Mouse (Mus musculus) lung, postnatal 0 days (tissue): ENCODE data around the gene Ppm1l. TPM values are rescaled to one million over a fixed set of nuclear protein-coding genes. Genes with fewer than 3 reads are reported as not detected.
A peak's percentile ranks its signal among the peaks of the same experiment; 100 is the strongest.

Experiments
- ATAC-seq: fragments of 200-750 bp; cut with Nextera tagmentation; 2 replicates; pipeline ENCODE4 v1.8.0; 2017; ENCODE audit warnings: moderate library complexity
- DNase-seq: peaks from one replicate; pipeline ENCODE4 v3.0.0-alpha.2; 2016; ENCODE audit warnings: low spot score
- H3K27ac ChIP-seq: fragments of 300-500 bp; sonication (generic); 2 replicates; pipeline ENCODE4 v1.5.1; 2014; ENCODE audit warnings: antibody characterized with exemption, mild to moderate bottlenecking, low read length, mixed read lengths
- H3K27me3 ChIP-seq: fragments of 300-500 bp; sonication (generic); replicated peaks from 2 replicates; pipeline ENCODE4 v1.6.1; 2014; ENCODE audit warnings: low read length, mixed read lengths; ENCODE audit not compliant: insufficient read depth
- H3K36me3 ChIP-seq: fragments of 300-500 bp; sonication (generic); 2 replicates; pipeline ENCODE4 v1.6.1; 2014; ENCODE audit warnings: low read length, mixed read lengths; ENCODE audit not compliant: insufficient read depth
- H3K4me1 ChIP-seq: fragments of 300-500 bp; sonication (generic); 2 replicates; pipeline ENCODE4 v1.6.1; 2014; ENCODE audit warnings: antibody characterized with exemption, low read depth, low read length, mixed read lengths; ENCODE audit not compliant: insufficient read depth
- H3K4me2 ChIP-seq: fragments of 300-500 bp; sonication (generic); replicated peaks from 2 replicates; pipeline ENCODE4 v1.6.1; 2014; ENCODE audit warnings: low read depth, mild to moderate bottlenecking, low read length, moderate library complexity, mixed read lengths
- H3K4me3 ChIP-seq: fragments of 300-500 bp; sonication (generic); 2 replicates; pipeline ENCODE4 v1.5.1; 2014; ENCODE audit warnings: low read depth, low read length
- H3K9ac ChIP-seq: fragments of 300-500 bp; sonication (generic); replicated peaks from 2 replicates; pipeline ENCODE4 v1.6.1; 2014; ENCODE audit warnings: low read depth, mild to moderate bottlenecking
- H3K9me3 ChIP-seq: fragments of 300-500 bp; sonication (generic); 2 replicates; pipeline ENCODE4 v1.6.1; 2016; ENCODE audit warnings: low read length, mixed read lengths
- CTCF ChIP-seq: IDR thresholded peaks from 2 replicates; pipeline ENCODE4 v1.5.1; 2016; ENCODE audit warnings: antibody characterized with exemption, mild to moderate bottlenecking
- EP300 ChIP-seq: IDR thresholded peaks from 2 replicates; pipeline ENCODE4 v1.6.1; 2016; ENCODE audit warnings: antibody characterized with exemption, mild to moderate bottlenecking, control low read depth
- WGBS: fragments of 180-500 bp; shearing (Covaris S2); extraction: QIAGEN DNeasy Blood & Tissue Kit; methylation state at CpG from one replicate; pipeline ENCODE4 v1.1.7; 2014; 5-methylcytosine and 5-hydroxymethylcytosine counted together
- polyA plus RNA-seq: library from polyadenylated mRNA; unstranded; fragments of >200 nt; fragmentation: Nextera tagmentation; extraction: Ambion mirVana; gene quantifications from 2 replicates; pipeline ENCODE4 v1.2.1, GENCODE M21; 2015

Ppm1l gene
- polyA plus RNA-seq, 1 experiment from 2014 or later, result 5.8 TPM

DNA sequence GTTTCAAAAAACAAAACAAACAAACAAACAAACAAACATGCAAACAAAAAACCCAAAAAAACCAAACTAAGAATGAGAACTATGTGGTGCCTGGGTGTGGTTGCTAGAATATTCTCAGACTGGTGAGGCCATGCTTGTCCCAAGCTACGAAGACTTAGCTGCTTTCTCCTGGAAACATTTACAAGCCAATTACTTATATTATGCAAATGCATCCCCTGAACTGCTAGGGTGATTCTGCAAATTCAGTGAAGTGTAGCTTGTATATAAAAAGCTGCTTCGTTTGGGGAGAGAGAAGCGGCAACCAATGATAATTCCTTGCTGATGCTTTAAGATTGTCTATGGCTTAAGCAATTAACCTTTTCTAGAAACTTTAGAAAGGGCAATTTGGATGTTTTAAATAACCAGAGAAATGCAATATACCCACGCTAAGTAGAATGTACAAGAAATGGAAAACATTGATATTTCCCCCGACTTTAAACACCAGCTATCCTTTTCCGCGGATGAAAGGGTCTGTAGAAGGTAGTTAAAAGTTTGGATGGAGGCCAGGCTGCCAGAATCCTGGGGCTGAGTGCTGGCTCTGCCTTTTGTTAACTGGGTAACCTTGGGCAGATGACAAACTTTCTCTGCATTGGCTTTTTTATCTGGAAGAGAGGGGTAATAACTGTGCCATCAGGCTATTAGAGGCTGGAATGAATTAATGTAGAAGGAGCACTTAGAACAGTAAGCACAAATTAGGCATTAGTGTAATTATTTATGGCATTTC, 33.4 kb upstream of the Ppm1l start:
- H3K36me3 ChIP-seq, result no peaks in the 10 kb centered on the region
- H3K9me3 ChIP-seq, result no peaks in the 10 kb centered on the region
- no peak overlapping the region for H3K4me2 ChIP-seq
- H3K27me3 ChIP-seq, result no peaks in the 10 kb centered on the region
- 62% methylated on average over 7 of the region's 7 CpGs for WGBS
- ATAC-seq (no peak), DNase-seq (no peak)
- no peaks in the 10 kb centered on the region for H3K4me1 ChIP-seq
- H3K27ac ChIP-seq, result no peak overlapping the region
- H3K9ac ChIP-seq, result no peak overlapping the region
- H3K4me3 ChIP-seq, result no peak overlapping the region
- no peak for TF ChIP-seq CTCF
- no peak for TF ChIP-seq EP300

- 56% methylated on average over 14 of the region's 14 CpGs for WGBS
- Histone ChIP-seq H3K27me3 (no peaks in the 10 kb centered on the region), H3K9me3 (no peaks in the 10 kb centered on the region), H3K36me3 (no peaks in the 10 kb centered on the region), H3K4me2 (peak overlapping the region; percentile 12; the same call in 1 of the 2 replicates), H3K27ac (no peak overlapping the region), H3K9ac (no peak overlapping the region), H3K4me3 (no peak overlapping the region), H3K4me1 (no peaks in the 10 kb centered on the region; the same call in 1 of the 2 replicates)
- TF ChIP-seq CTCF, result no peak
- no peak for TF ChIP-seq EP300
- ATAC-seq (no peak), DNase-seq (peak; percentile 9)
Observed at GRCm38 (mm10) chr3:69289833-69290232, 26.8 kb upstream of the Ppm1l start.

DNA sequence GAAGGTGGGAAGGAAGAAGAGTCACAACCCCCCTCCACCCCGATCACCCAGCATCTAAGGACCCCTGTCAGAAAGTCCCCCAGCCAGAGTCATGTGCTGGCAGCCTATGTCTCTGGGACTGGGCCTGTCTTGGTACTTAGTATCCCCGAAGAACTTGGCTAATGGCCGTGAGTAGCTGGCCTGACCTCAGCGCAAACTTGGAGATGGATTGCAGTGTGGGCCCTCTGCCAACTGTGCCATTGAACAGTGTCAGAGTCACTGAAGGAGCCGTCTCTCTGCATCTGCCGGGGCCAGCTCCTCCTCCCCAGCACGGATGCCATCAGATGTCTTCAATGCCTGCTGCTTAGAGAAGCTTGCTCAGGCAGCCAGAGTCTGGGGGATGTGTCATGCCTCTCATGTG, 26.4 kb upstream of the Ppm1l start:
- H3K36me3 ChIP-seq, result no peaks in the 10 kb centered on the region
- DNase-seq (peak; percentile 58), ATAC-seq (peak; percentile 73)
- no peaks in the 10 kb centered on the region; the same call in 1 of the 2 replicates for H3K4me1 ChIP-seq
- no peak overlapping the region for H3K9ac ChIP-seq
- H3K4me2 ChIP-seq, result peak overlapping the region; percentile 12; the same call in 1 of the 2 replicates
- H3K9me3 ChIP-seq, result no peaks in the 10 kb centered on the region
- no peak overlapping the region for H3K27ac ChIP-seq
- no peak overlapping the region for H3K4me3 ChIP-seq
- TF ChIP-seq EP300, result no peak
- no peak for TF ChIP-seq CTCF
- WGBS, result 35% methylated on average over 7 of the region's 7 CpGs
- no peaks in the 10 kb centered on the region for H3K27me3 ChIP-seq

DNA sequence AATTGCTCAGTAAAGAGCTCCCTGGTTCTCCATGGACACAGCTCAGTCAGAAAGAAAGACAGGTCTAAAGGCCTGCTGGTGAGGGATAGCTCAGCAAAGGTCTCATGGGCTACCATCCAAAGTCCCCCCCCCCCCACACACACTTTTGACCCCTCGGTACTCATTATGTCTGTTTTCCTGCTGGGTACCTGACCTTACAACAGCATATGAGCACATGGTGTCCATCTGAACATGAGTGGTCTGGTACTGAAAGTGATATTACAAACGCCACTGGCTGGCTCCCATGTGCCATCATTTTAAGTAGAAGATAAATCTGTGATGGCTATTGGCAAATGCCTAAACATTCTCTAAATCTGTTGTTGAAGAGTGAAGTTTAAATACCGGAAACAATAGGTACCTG, 25.8 kb upstream of the Ppm1l start:
- 80% methylated on average over 3 of the region's 3 CpGs for WGBS
- no peak for ATAC-seq
- Histone ChIP-seq H3K4me2 (no peak overlapping the region), H3K27me3 (no peaks in the 10 kb centered on the region), H3K36me3 (no peaks in the 10 kb centered on the region), H3K9ac (no peak overlapping the region), H3K4me1 (no peaks in the 10 kb centered on the region; the same call in 1 of the 2 replicates), H3K27ac (no peak overlapping the region), H3K4me3 (no peak overlapping the region), H3K9me3 (no peaks in the 10 kb centered on the region)
- no peak for TF ChIP-seq EP300
- no peak for TF ChIP-seq CTCF
- DNase-seq, result no peak

- Histone ChIP-seq H3K4me3 (no peak overlapping the region), H3K9me3 (no peaks in the 10 kb centered on the region), H3K4me2 (no peak overlapping the region), H3K27me3 (no peaks in the 10 kb centered on the region), H3K9ac (no peak overlapping the region), H3K27ac (no peak overlapping the region), H3K36me3 (no peaks in the 10 kb centered on the region), H3K4me1 (no peaks in the 10 kb centered on the region; the same call in 1 of the 2 replicates)
- ATAC-seq (peak; percentile 60; the same call in 1 of the 2 replicates), DNase-seq (peak; percentile 58)
- TF ChIP-seq CTCF (no peak), EP300 (peak; percentile 55)
- WGBS, result 44% methylated on average over 1 of the region's 1 CpGs
Observed at GRCm38 (mm10) chr3:69292628-69293027, 24.0 kb upstream of the Ppm1l start.

DNA sequence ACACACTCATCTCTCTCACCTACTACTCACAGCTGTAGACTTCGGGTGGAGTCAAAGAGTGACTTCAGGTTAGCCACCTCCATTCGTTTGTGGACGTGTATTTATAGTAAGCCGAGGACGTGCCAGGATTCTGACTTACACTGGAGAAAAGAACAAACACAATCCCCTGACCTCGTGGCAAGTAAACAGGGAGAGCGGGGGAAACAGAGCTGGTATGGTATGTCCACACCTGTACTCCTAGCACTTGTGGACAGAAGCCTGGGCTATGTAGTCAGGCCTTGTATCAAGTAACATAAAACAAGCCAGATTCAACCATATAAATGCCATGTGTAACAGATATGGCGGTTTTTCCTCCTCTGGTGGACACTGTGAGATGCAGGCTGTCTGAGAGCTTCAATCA, 20.4 kb upstream of the Ppm1l start:
- ATAC-seq (peak; percentile 62), DNase-seq (no peak)
- 43% methylated on average over 8 of the region's 8 CpGs for WGBS
- no peak overlapping the region for H3K9ac ChIP-seq
- no peak overlapping the region for H3K4me3 ChIP-seq
- H3K4me2 ChIP-seq, result no peak overlapping the region
- TF ChIP-seq EP300 (no peak; the same call in 1 of the 2 replicates), CTCF (no peak)
- no peak overlapping the region for H3K27ac ChIP-seq
- no peaks in the 10 kb centered on the region for H3K4me1 ChIP-seq
- no peaks in the 10 kb centered on the region for H3K9me3 ChIP-seq
- no peaks in the 10 kb centered on the region for H3K27me3 ChIP-seq
- no peaks in the 10 kb centered on the region for H3K36me3 ChIP-seq
